Comparison of ENCODE assay signal across 32 mouse cellular contexts in the genomic region with DNA sequence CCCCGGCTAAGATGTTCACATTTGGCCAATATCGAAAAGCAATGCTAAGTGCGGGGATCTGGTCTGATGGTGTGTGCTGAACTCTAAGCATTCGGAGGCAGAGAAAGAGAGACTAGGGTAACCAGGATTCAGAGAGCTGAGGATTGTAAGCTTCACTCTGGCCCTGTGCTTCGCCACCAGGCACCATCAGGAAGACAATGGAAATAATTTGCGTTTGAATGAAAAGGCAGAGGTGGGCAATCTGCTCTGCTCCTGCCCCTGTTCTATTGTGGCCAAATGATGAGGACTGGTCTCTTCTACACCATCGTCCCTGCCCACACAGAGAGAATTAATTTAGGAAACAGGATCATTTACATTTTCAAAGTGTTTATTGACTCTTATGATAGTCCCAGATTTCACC. TPM values are rescaled to one million over a fixed set of nuclear protein-coding genes. Genes with fewer than 3 reads are reported as not detected.
A peak's percentile ranks its signal among the peaks of the same experiment; 100 is the strongest.
DNase-seq lines count a peak whose midpoint lies in the region; ATAC-seq lines count a peak whose summit lies in the region.
"Had no signal": no experiment of that assay in that cellular context is flagged by ENCODE, and none has a peak within 500 bp of the region (broad histone marks: within the 10 kb centered on the region; RNA-seq: fewer than 3 reads in every experiment).

No protein-coding gene starts in this region.

- no peaks in the 10 kb centered on the region for H3K27me3 ChIP-seq in midbrain, embryonic 11.5 days (ENCODE audit: control insufficient read depth, insufficient read depth, low read length)
- H3K27me3 ChIP-seq in midbrain, embryonic 10.5 days (ENCODE audit: low read depth, poor library complexity, severe bottlenecking): no peaks in the 10 kb centered on the region
- H3K27me3 ChIP-seq: CH12.LX; embryonic facial prominence, embryonic 13.5 days; embryonic facial prominence, embryonic 15.5 days; forebrain, embryonic 12.5 days had no signal

- no peaks in the 10 kb centered on the region for H3K36me3 ChIP-seq in midbrain, embryonic 11.5 days (ENCODE audit: control insufficient read depth, insufficient read depth, low read length)
- H3K36me3 ChIP-seq in midbrain, embryonic 10.5 days: no peaks in the 10 kb centered on the region
- H3K36me3 ChIP-seq: embryonic facial prominence, embryonic 13.5 days; embryonic facial prominence, embryonic 15.5 days; forebrain, embryonic 10.5 days; forebrain, embryonic 12.5 days; G1E had no signal

- no peaks in the 10 kb centered on the region for H3K4me1 ChIP-seq in midbrain, embryonic 11.5 days (ENCODE audit: control insufficient read depth, insufficient read depth, low read length)
- peaks cover 6% of the 10 kb centered on the region for H3K4me1 ChIP-seq in midbrain, embryonic 10.5 days
- H3K4me1 ChIP-seq: embryonic facial prominence, embryonic 13.5 days; embryonic facial prominence, embryonic 15.5 days had no signal

- H3K4me3 ChIP-seq in midbrain, embryonic 11.5 days (ENCODE audit: low read depth, low read length): no peak overlapping the region
- no peak overlapping the region for H3K4me3 ChIP-seq in midbrain, embryonic 10.5 days
- H3K4me3 ChIP-seq: embryonic facial prominence, embryonic 13.5 days; embryonic facial prominence, embryonic 15.5 days; erythroblast, embryonic 14.5 days; forebrain, embryonic 10.5 days; forebrain, embryonic 12.5 days had no signal

- no peak overlapping the region for H3K9ac ChIP-seq in midbrain, embryonic 11.5 days (ENCODE audit: low read length)
- H3K9ac ChIP-seq: embryonic facial prominence, embryonic 13.5 days; embryonic facial prominence, embryonic 15.5 days; forebrain, embryonic 12.5 days had no signal

- 27% methylated on average over 7 of the region's 7 CpGs for WGBS in midbrain, embryonic 11.5 days
- 33% methylated on average over 7 of the region's 7 CpGs for WGBS in midbrain, embryonic 10.5 days

- H3K4me2 ChIP-seq in midbrain, embryonic 11.5 days: no peak overlapping the region
- H3K4me2 ChIP-seq: embryonic facial prominence, embryonic 13.5 days; embryonic facial prominence, embryonic 15.5 days; forebrain, embryonic 12.5 days had no signal

- peak; percentile 86 for DNase-seq in midbrain, embryonic 11.5 days (ENCODE audit: low spot score, missing footprints)
- DNase-seq in midbrain, embryonic 10.5 days (ENCODE audit: low spot score): no peak
- peak; percentile 54 for DNase-seq in R1 (ENCODE audit: low read depth, low spot score)
- DNase-seq in left cerebral cortex, postnatal 10 days (ENCODE audit: extremely low spot score in 1 of 2, low spot score in 2 of 2): no peak
- DNase-seq in left cerebral cortex, adult 11 months (ENCODE audit: low spot score): no peak
- DNase-seq: adrenal gland, adult 2 months; adrenal gland, postnatal 10 days; adrenal gland, postnatal 25 days; B cell, adult 2 months; cerebellum, adult 11 months; cerebellum, adult 18-20 months; cerebellum, adult 8-10 months; cerebellum, adult 9-11 months; cerebellum, postnatal 14 days; cerebellum, postnatal 36 days; embryo, embryonic 11 days had no signal

- no peak overlapping the region for H3K27ac ChIP-seq in midbrain, embryonic 11.5 days (ENCODE audit: low read depth, low read length)
- no peak overlapping the region; the same call in 1 of the 2 replicates for H3K27ac ChIP-seq in midbrain, embryonic 10.5 days (replicated peaks)
- H3K27ac ChIP-seq: embryonic facial prominence, embryonic 13.5 days; embryonic facial prominence, embryonic 15.5 days; forebrain, embryonic 10.5 days; forebrain, embryonic 12.5 days had no signal

- ATAC-seq in midbrain, embryonic 11.5 days (ENCODE audit: low FRiP score): no peak
- ATAC-seq: activated CD4-positive, CD25-positive, alpha-beta regulatory T cell, adult 4 months; CD4-positive, CD25-positive, alpha-beta regulatory T cell, adult 4 months; forebrain, embryonic 14.5 days; forebrain, embryonic 16.5 days; Patski had no signal

- H3K9me3 ChIP-seq in midbrain, embryonic 11.5 days (ENCODE audit: control insufficient read depth, low read length): no peaks in the 10 kb centered on the region
- H3K9me3 ChIP-seq in midbrain, embryonic 10.5 days (replicated peaks): no peaks in the 10 kb centered on the region
- H3K9me3 ChIP-seq: embryonic facial prominence, embryonic 13.5 days; embryonic facial prominence, embryonic 15.5 days; forebrain, embryonic 10.5 days; forebrain, embryonic 12.5 days had no signal

- intact Hi-C loops in left cerebral cortex, postnatal 10 days (cut with DNase I): no loop called here

RNA-seq across cellular contexts. Expression of a gene that starts 15.5 kb away (rescaled TPM):
- polyA plus RNA-seq in midbrain, embryonic 11.5 days (2014; fragmentation: Nextera tagmentation; extraction: Ambion mirVana): not detected in 2 replicates
- not detected in 2 replicates for polyA plus RNA-seq in midbrain, embryonic 10.5 days (2016; fragmentation: Nextera tagmentation; extraction: Ambion mirVana)
- not detected for total RNA-seq in left cerebral cortex, postnatal 10 days (2021)
- total RNA-seq: adrenal gland, adult 2 months; adrenal gland, postnatal 25 days; CH12.LX; common myeloid progenitor, adult 5-6 weeks; G1E had no signal
- polyA plus RNA-seq: activated CD4-positive, CD25-positive, alpha-beta regulatory T cell, adult 4 months; adrenal gland, adult 2 months; brain, embryonic 14.5 days; CD4-positive, CD25-positive, alpha-beta regulatory T cell, adult 4 months; embryonic facial prominence, embryonic 11.5 days; embryonic facial prominence, embryonic 13.5 days; embryonic facial prominence, embryonic 15.5 days; forebrain, embryonic 10.5 days; forebrain, embryonic 12.5 days; forebrain, embryonic 14.5 days; forebrain, embryonic 16.5 days; frontal cortex, adult 2 months; G1E; Patski had no signal

RNA-seq across cellular contexts. Expression of a gene that starts 48.4 kb away (rescaled TPM):
- polyA plus RNA-seq in midbrain, embryonic 11.5 days (2014; fragmentation: Nextera tagmentation; extraction: Ambion mirVana): 0.03 TPM in 1 of 2 replicates, not detected in the other
- 0.04 TPM in 1 of 2 replicates, not detected in the other for polyA plus RNA-seq in midbrain, embryonic 10.5 days (2016; fragmentation: Nextera tagmentation; extraction: Ambion mirVana)
- under 1 TPM in 1 of 2 experiments, not detected in 1; 0.06 TPM for total RNA-seq in left cerebral cortex, postnatal 10 days (2021)
- total RNA-seq: adrenal gland, postnatal 25 days; CH12.LX; common myeloid progenitor, adult 5-6 weeks had no signal
- polyA plus RNA-seq: embryonic facial prominence, embryonic 11.5 days; erythroblast, embryonic 14.5 days; forebrain, embryonic 14.5 days; forebrain, embryonic 16.5 days; G1E; Patski had no signal

Comparison
In these comparisons a context has a peak if more than half of its experiments do, and no peak if none do; other contexts are left out.
1. DNase-seq: peak in midbrain, embryonic 11.5 days (single experiment) and R1 (single experiment); none in midbrain, embryonic 10.5 days (single experiment), left cerebral cortex, postnatal 10 days (0 of 2) and left cerebral cortex, adult 11 months (single experiment).